Mouse (Mus musculus) small intestine, adult 2 months (tissue): ENCODE results near the gene Neurod2.

Experiments
- CTCF ChIP-seq: fragments of 200-500 bp; IDR thresholded peaks from 2 replicates; pipeline ENCODE4 v1.5.1; 2012; ENCODE audit warnings: low read depth, mild to moderate bottlenecking, control low read depth, inconsistent platforms, low read length, moderate library complexity, mixed read lengths; ENCODE audit not compliant: insufficient replicate concordance, insufficient read length; ENCODE audit errors: extremely low read depth
- POLR2A ChIP-seq: fragments of 200-500 bp; IDR thresholded peaks from 2 replicates; pipeline ENCODE4 v1.6.1; 2012; ENCODE audit warnings: low read depth, mild to moderate bottlenecking, control low read depth, inconsistent platforms, low read length, moderate library complexity

DNA sequence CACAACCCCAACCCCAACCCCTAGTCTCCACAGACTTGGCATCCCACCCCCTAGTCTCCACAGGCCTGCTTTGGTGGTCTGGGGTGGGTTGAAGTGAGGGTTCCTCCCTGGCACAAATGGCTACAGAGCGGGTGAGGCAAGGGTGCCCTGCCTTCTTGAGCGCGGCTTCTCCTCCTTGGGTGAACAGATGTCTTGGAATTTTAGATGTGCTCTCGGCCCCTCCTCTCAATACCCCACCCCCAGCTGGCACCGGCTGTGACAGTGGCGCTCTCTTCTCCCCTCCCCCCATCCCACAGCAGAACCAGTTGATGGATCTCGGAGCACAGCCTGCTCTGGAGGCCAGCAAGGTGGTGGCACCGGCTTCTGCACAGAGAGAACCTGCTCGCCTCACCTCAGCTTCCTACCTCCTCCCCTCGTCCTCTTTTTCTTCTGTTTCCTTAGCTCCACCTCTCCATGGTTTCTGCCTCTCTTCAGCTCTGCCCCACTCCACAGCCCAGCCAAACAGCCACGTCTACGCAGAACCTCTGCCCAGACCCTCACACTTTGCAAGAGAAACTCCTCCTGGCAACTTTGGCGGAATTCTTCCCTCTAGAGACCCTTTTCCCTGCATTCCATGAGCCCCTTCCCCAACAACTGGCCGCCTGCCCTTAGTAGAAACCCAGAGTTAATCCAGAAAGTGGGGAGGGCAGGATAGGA, 10.9 kb downstream of the Neurod2 start:
- no peak for TF ChIP-seq CTCF
- TF ChIP-seq POLR2A, result no peak
